Mouse (Mus musculus): Measurements from ENCODE around the gene Jak2.

DNA sequence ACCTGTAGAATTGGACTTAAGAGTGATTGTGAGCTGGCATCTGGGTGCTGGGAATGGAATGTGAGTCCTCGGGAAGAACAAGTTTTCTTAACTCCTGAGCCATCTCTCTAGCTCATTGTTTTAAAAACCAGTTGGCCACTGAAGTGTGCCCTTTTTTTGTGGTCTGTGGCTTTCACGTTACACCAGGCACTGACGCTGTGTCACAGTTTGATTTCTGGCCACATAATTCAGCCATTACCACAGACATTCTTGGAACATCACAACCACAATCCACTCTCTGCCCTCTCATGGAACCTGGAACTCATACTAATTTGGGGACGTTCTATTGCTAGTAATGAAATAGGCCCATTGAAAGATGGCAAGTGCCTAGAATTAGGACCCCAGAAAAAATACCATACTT lies 89.4 kb downstream of the Jak2 start:
- TF ChIP-seq POLR2AphosphoS5 (IDR thresholded peaks at IDR 0.05; ENCODE audit: borderline replicate concordance, low read depth, low read length) (no peak), POLR2A (IDR thresholded peaks at IDR 0.05; ENCODE audit: control insufficient read depth in 1 of 2, insufficient read depth in 1 of 2, low read depth in 1 of 2, low read length in 2 of 2, poor library complexity in 1 of 2) (no peak), NRF1 (IDR thresholded peaks at IDR 0.05; ENCODE audit: insufficient read depth, low read depth, low read length, poor library complexity, severe bottlenecking) (no peak), BHLHE40 (IDR thresholded peaks at IDR 0.05; ENCODE audit: borderline replicate concordance, low read depth, low read length) (no peak), CTCF (IDR thresholded peaks at IDR 0.05 in 2 of 3, conservative IDR thresholded peaks at IDR 0.05 in 1 of 3; ENCODE audit: control insufficient read depth in 1 of 3, insufficient read depth in 1 of 3, low read depth in 2 of 3, low read length in 3 of 3, poor library complexity in 1 of 3, severe bottlenecking in 1 of 3) (no peak), ZNF384 (IDR thresholded peaks at IDR 0.05; ENCODE audit: low read depth, low read length) (no peak), TBP (IDR thresholded peaks at IDR 0.05; ENCODE audit: low read depth, low read length) (no peak), MAZ (IDR thresholded peaks at IDR 0.05; ENCODE audit: low read depth, low read length) (no peak), EP300 (IDR thresholded peaks at IDR 0.05; ENCODE audit: low read depth in 1 of 2, low read length in 2 of 2) (no peak), HCFC1 (IDR thresholded peaks at IDR 0.05; ENCODE audit: low read depth, low read length) (no peak), SIN3A (IDR thresholded peaks at IDR 0.05; ENCODE audit: low read length) (no peak)

Data from MEL (cell line).